Mouse (Mus musculus): Measurements from ENCODE around the gene Hes5. TPM values are rescaled to one million over a fixed set of nuclear protein-coding genes. Genes with fewer than 3 reads are reported as not detected.

Gene Hes5
- total and polyA plus RNA-seq, 3 experiments = not detected

- H3K9me3 ChIP-seq (replicated peaks; ENCODE audit: insufficient read depth, low read length) = no peaks in the 10 kb centered on the region
- peaks cover 4 to 14% of the 10 kb centered on the region in 2 experiments; a peak in 3 of 4 replicates for H3K27me3 ChIP-seq (ENCODE audit: control insufficient read depth in 1 of 2, insufficient read depth in 2 of 2, low read length in 2 of 2)
- no peak overlapping the region for H3K27ac ChIP-seq (ENCODE audit: control insufficient read depth, low read depth, low read length)
- H3K79me2 ChIP-seq (ENCODE audit: control insufficient read depth, insufficient read depth, low read length, poor library complexity) = no peaks in the 10 kb centered on the region
- no peaks in the 10 kb centered on the region for H3K4me1 ChIP-seq (ENCODE audit: control insufficient read depth in 1 of 2, insufficient read depth in 2 of 2, low read length in 2 of 2)
- H3K9ac ChIP-seq (ENCODE audit: control insufficient read depth, low read depth, low read length, poor library complexity, severe bottlenecking) = no peak overlapping the region
- H3K36me3 ChIP-seq (ENCODE audit: control insufficient read depth in 1 of 2, insufficient read depth in 2 of 2, low read length in 2 of 2) = no peaks in the 10 kb centered on the region
- no peak for DNase-seq (ENCODE audit: low read depth, low spot score)
- TF ChIP-seq KAT2A (conservative IDR thresholded peaks at IDR 0.05; ENCODE audit: low read depth, low read length) (no peak), MYC (IDR thresholded peaks at IDR 0.05; ENCODE audit: low read depth, low read length) (no peak), MYB (IDR thresholded peaks at IDR 0.05; ENCODE audit: low read depth, low read length) (no peak), ZC3H11A (IDR thresholded peaks at IDR 0.05; ENCODE audit: low read depth, low read length) (no peak), CHD2 (IDR thresholded peaks at IDR 0.05; ENCODE audit: low read length) (no peak), E2F4 (IDR thresholded peaks at IDR 0.05; ENCODE audit: borderline replicate concordance, low read depth, low read length) (no peak), CHD1 (IDR thresholded peaks at IDR 0.05; ENCODE audit: low read depth, low read length) (no peak), POLR2AphosphoS2 (IDR thresholded peaks at IDR 0.05; ENCODE audit: low read length) (no peak)
- H3K4me3 ChIP-seq (ENCODE audit: control insufficient read depth in 1 of 2, insufficient read depth in 1 of 2, low read depth in 2 of 2, low read length in 2 of 2) = no peak overlapping the region
Observed at GRCm38 (mm10) chr4:154952461-154953241, 8.1 kb upstream of the Hes5 start.

GRCm38 (mm10) chr4:154956604-154957003 is 4.1 kb upstream of the Hes5 start:
- Histone ChIP-seq H3K27me3 (ENCODE audit: control insufficient read depth in 1 of 2, insufficient read depth in 2 of 2, low read length in 2 of 2) (peaks cover 2 to 14% of the 10 kb centered on the region in 2 experiments; a peak in 2 of 4 replicates), H3K4me3 (ENCODE audit: control insufficient read depth in 1 of 2, insufficient read depth in 1 of 2, low read depth in 2 of 2, low read length in 2 of 2) (no peak overlapping the region), H3K79me2 (ENCODE audit: control insufficient read depth, insufficient read depth, low read length, poor library complexity) (no peaks in the 10 kb centered on the region), H3K9ac (ENCODE audit: control insufficient read depth, low read depth, low read length, poor library complexity, severe bottlenecking) (no peak overlapping the region), H3K36me3 (ENCODE audit: control insufficient read depth in 1 of 2, insufficient read depth in 2 of 2, low read length in 2 of 2) (no peaks in the 10 kb centered on the region), H3K9me3 (replicated peaks; ENCODE audit: insufficient read depth, low read length) (no peaks in the 10 kb centered on the region), H3K27ac (ENCODE audit: control insufficient read depth, low read depth, low read length) (no peak overlapping the region), H3K4me1 (ENCODE audit: control insufficient read depth in 1 of 2, insufficient read depth in 2 of 2, low read length in 2 of 2) (no peaks in the 10 kb centered on the region)
- no peak for TF ChIP-seq SMC3 (IDR thresholded peaks at IDR 0.05; ENCODE audit: low read depth, low read length)
- no peak for TF ChIP-seq ELF1 (IDR thresholded peaks at IDR 0.05; ENCODE audit: low read depth, low read length)
- TF ChIP-seq TAL1 (IDR thresholded peaks at IDR 0.05; ENCODE audit: low read length) = no peak
- no peak for TF ChIP-seq USF1 (IDR thresholded peaks at IDR 0.05; ENCODE audit: low read depth, low read length)
- TF ChIP-seq BHLHE40 (IDR thresholded peaks at IDR 0.05; ENCODE audit: borderline replicate concordance, low read depth, low read length) = no peak
- TF ChIP-seq ZNF384 (IDR thresholded peaks at IDR 0.05; ENCODE audit: low read depth, low read length) = no peak
- TF ChIP-seq RAD21 (IDR thresholded peaks at IDR 0.05; ENCODE audit: low read depth, low read length) = no peak
- TF ChIP-seq MYB (IDR thresholded peaks at IDR 0.05; ENCODE audit: low read depth, low read length) = no peak
- TF ChIP-seq ETS1 (IDR thresholded peaks at IDR 0.05; ENCODE audit: low read depth, low read length) = no peak
- no peak for TF ChIP-seq POLR2AphosphoS5 (IDR thresholded peaks at IDR 0.05; ENCODE audit: borderline replicate concordance, low read depth, low read length)
- TF ChIP-seq GATA1 (IDR thresholded peaks at IDR 0.05; ENCODE audit: low read depth, low read length) = no peak
- TF ChIP-seq CHD1 (IDR thresholded peaks at IDR 0.05; ENCODE audit: low read depth, low read length) = no peak
- TF ChIP-seq MXI1 (IDR thresholded peaks at IDR 0.05; ENCODE audit: low read depth, low read length) = no peak
- TF ChIP-seq MEF2A (IDR thresholded peaks at IDR 0.05; ENCODE audit: extremely low read depth, insufficient replicate concordance, low read depth, low read length, poor library complexity, severe bottlenecking) = no peak
- no peak for TF ChIP-seq POLR2A (IDR thresholded peaks at IDR 0.05; ENCODE audit: control insufficient read depth in 1 of 2, insufficient read depth in 1 of 2, low read depth in 1 of 2, low read length in 2 of 2, poor library complexity in 1 of 2)
- TF ChIP-seq HCFC1 (IDR thresholded peaks at IDR 0.05; ENCODE audit: low read depth, low read length) = no peak
- DNase-seq (ENCODE audit: low read depth, low spot score) = no peak

Measured in MEL (cell line).